Mouse (Mus musculus) erythroblast, embryonic 14.5 days (primary cell): ENCODE data around the gene Card14.

ENCODE experiments used
- GATA1 ChIP-seq: IDR thresholded peaks from 2 replicates; pipeline ENCODE4 v1.6.1; 2012; ENCODE audit warnings: low read length, inconsistent platforms, mixed read lengths
- TAL1 ChIP-seq: IDR thresholded peaks from 3 replicates; pipeline ENCODE4 v1.6.1; 2012; ENCODE audit warnings: low read length, inconsistent platforms, mixed read lengths

DNA sequence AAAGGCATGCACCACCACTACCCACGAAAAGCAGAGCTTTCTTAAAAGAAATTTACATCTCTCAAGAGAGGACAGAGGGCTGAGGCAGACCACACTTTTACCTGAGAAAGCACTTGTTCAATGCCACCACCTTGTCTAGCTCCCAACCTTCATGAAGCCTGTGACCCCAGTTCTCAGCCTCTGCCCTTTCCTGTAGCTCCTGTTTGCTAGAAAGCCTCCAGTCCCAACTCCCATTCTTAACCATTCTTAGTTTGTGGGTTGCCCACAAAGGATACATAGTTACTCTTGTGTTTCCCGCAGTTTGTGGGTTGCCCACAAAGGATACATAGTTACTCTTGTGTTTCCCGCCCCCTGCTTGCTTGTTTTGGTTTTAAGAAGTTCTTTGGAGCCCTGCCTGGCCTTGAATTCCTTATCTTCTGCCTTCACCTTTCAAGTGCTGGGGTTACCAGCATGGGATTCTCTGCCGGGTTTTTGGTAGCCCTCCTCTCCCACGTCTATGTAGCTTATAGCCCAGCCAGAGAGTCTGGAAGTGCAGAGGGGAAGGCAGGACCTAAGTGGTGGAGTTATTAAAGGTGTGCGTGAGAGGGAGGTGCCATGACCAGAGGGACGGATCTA, 83.9 kb downstream of the Card14 start:
- TF ChIP-seq TAL1 (no peak), GATA1 (no peak)
